Mouse (Mus musculus) midbrain, postnatal 0 days (tissue): ENCODE results near the gene Pcid2. TPM values are rescaled to one million over a fixed set of nuclear protein-coding genes. Genes with fewer than 3 reads are reported as not detected.
"Not testable (repeated sequence)": the region's sequence is repeated elsewhere in the genome, so short reads cannot be mapped to it uniquely, and the experiment has no call there.

Experiments
- ATAC-seq: fragments of 200-750 bp; cut with Nextera tagmentation; 2 replicates; pipeline ENCODE4 v1.8.0; 2017; ENCODE audit warnings: moderate number of reproducible peaks, mild to moderate bottlenecking, moderate TSS enrichment, moderate library complexity; ENCODE audit not compliant: low FRiP score
- DNase-seq: peaks from one replicate; pipeline ENCODE4 v3.0.0-alpha.2; 2015; ENCODE audit warnings: low spot score
- H3K27ac ChIP-seq: fragments of 300-500 bp; sonication (generic); 2 replicates; pipeline ENCODE4 v1.5.1; 2014; ENCODE audit warnings: low read depth, mild to moderate bottlenecking, low read length, mixed read lengths
- H3K27me3 ChIP-seq: fragments of 300-500 bp; sonication (generic); 2 replicates; pipeline ENCODE4 v1.6.1; 2014; ENCODE audit warnings: low read length, control low read depth, mixed read lengths; ENCODE audit not compliant: insufficient read depth
- H3K36me3 ChIP-seq: fragments of 300-500 bp; sonication (generic); 2 replicates; pipeline ENCODE4 v1.6.1; 2014; ENCODE audit warnings: low read length, control low read depth, mixed read lengths; ENCODE audit not compliant: insufficient read depth
- H3K4me1 ChIP-seq: fragments of 300-500 bp; sonication (generic); 2 replicates; pipeline ENCODE4 v1.6.1; 2014; ENCODE audit warnings: mild to moderate bottlenecking, control low read depth, antibody characterized with exemption, low read length, mixed read lengths; ENCODE audit not compliant: insufficient read depth
- H3K4me2 ChIP-seq: fragments of 300-500 bp; sonication (generic); 2 replicates; pipeline ENCODE4 v1.6.1; 2014; ENCODE audit warnings: low read depth, mild to moderate bottlenecking, low read length, mixed read lengths; ENCODE audit not compliant: poor library complexity, severe bottlenecking
- H3K4me3 ChIP-seq: fragments of 300-500 bp; sonication (generic); 2 replicates; pipeline ENCODE4 v1.5.1; 2014; ENCODE audit warnings: low read depth, mild to moderate bottlenecking, low read length, moderate library complexity
- H3K9ac ChIP-seq: fragments of 300-500 bp; sonication (generic); replicated peaks from 2 replicates; pipeline ENCODE4 v1.6.1; 2014; ENCODE audit warnings: mild to moderate bottlenecking, low read length, moderate library complexity, mixed read lengths; ENCODE audit not compliant: poor library complexity, severe bottlenecking
- H3K9me3 ChIP-seq: fragments of 300-500 bp; sonication (generic); 2 replicates; pipeline ENCODE4 v1.6.1; 2016; ENCODE audit warnings: low read length, control low read depth
- CTCF ChIP-seq: IDR thresholded peaks from 2 replicates; pipeline ENCODE4 v1.5.1; 2016; ENCODE audit warnings: antibody characterized with exemption, mild to moderate bottlenecking
- WGBS: fragments of 180-500 bp; shearing (Covaris S2); extraction: QIAGEN DNeasy Blood & Tissue Kit; methylation state at CpG from one replicate; pipeline ENCODE4 v1.1.7; 2014; 5-methylcytosine and 5-hydroxymethylcytosine counted together
- polyA plus RNA-seq: library from polyadenylated mRNA; unstranded; fragments of >200 nt; fragmentation: Nextera tagmentation; extraction: Ambion mirVana; gene quantifications from 2 replicates; pipeline ENCODE4 v1.2.1, GENCODE M21; 2015
- total RNA-seq: library from RNA; depleted of rRNA; stranded (reverse); fragments of >200 nt; gene quantifications from 2 replicates; pipeline ENCODE4 v1.2.3, GENCODE M21; 2014

The Pcid2 gene
- total and polyA plus RNA-seq, 2 experiments from 2014 or later, result 29.0 to 32.2 TPM

DNA sequence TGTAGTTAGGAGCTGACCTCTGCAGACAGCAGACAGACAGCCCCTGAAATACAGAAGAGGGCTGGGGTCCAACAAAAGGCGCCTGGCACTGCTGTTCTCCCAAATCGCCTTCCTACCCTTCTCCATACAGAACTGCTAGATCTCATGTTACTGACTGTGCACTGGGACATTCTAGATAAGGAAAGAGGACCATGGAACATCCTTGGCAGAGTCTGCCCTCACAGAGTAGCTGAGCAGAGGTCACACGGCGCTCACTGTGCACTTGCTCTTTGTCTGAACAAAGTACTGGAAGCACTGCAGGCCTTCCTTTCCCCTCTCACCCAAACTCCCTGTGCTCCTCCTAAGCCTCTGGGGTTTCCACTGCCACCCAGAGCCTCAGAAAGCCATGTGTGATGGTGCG is 36.4 kb upstream of the Pcid2 start:
- WGBS, result 97% methylated on average over 5 of the region's 5 CpGs
- H3K27me3 ChIP-seq, result no peaks in the 10 kb centered on the region

DNA sequence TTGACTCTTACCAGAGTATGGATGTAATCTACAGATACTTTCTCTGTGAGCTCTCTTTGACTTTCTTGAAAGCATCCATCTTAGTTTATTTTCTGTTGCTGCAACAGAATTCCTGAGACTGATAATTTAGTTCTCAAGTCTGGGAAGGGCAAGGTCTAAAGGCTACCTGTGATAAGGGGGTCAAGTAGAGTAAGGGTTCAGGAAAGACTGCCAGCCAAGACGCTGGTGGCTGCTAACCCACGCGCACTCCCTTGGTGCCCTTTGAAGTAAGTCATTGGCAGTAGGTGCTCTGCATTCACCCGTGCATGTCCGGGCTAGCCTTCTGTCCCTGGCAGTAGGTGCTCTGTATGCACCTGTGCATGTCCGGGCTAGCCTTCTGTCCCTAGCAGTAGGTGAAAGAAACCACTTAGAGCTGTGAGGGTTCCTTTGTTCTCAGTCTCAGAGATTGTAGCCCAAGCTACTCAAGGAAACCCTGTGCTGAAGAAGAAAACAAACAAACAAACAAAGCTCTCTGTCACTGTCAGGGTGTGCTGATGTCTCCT is 34.5 kb upstream of the Pcid2 start:
- Histone ChIP-seq H3K4me3 (no peak overlapping the region), H3K36me3 (peaks cover 94% of the 10 kb centered on the region), H3K27me3 (no peaks in the 10 kb centered on the region), H3K4me2 (no peak overlapping the region), H3K9ac (no peak overlapping the region), H3K9me3 (no peaks in the 10 kb centered on the region), H3K4me1 (no peaks in the 10 kb centered on the region), H3K27ac (no peak overlapping the region)
- TF ChIP-seq CTCF, result no peak
- ATAC-seq (no peak), DNase-seq (no peak)
- 95% methylated on average over 6 of the region's 6 CpGs for WGBS

More for the DNA sequence above, 36.4 kb upstream of the Pcid2 start:
- DNase-seq, result no peak
- Histone ChIP-seq H3K9ac (no peak overlapping the region), H3K4me3 (no peak overlapping the region), H3K27ac (no peak overlapping the region), H3K9me3 (no peaks in the 10 kb centered on the region), H3K4me2 (no peak overlapping the region), H3K36me3 (peaks cover 88% of the 10 kb centered on the region), H3K4me1 (no peaks in the 10 kb centered on the region)
- no peak for TF ChIP-seq CTCF
- ATAC-seq, result no peak

DNA sequence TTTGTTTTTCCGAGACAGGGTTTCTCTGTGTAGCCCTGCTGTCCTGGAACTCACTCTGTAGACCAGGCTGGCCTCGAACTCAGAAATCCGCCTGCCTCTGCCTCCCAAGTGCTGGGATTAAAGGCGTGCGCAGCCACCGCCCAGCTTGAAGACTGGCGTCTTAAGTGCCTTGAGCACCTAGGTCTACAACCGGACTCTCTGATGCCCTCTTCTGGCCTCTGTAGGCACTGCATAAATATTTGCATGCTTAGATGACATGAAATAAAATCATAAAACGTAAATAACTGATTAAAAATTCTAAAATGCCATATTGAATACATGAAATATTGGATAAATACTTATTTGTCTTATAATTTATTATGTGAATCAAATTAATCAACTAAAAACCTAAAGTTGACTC is 27.0 kb upstream of the Pcid2 start:
- not testable (repeated sequence) for H3K4me2 ChIP-seq, H3K4me1 ChIP-seq, ATAC-seq, H3K9me3 ChIP-seq, H3K4me3 ChIP-seq, H3K9ac ChIP-seq, H3K27ac ChIP-seq, H3K27me3 ChIP-seq
- H3K36me3 ChIP-seq, result peaks cover 74% of the 10 kb centered on the region
- peak; percentile 59 for DNase-seq
- peak; percentile 72 for TF ChIP-seq CTCF
- WGBS, result 65% methylated on average over 9 of the region's 9 CpGs

DNA sequence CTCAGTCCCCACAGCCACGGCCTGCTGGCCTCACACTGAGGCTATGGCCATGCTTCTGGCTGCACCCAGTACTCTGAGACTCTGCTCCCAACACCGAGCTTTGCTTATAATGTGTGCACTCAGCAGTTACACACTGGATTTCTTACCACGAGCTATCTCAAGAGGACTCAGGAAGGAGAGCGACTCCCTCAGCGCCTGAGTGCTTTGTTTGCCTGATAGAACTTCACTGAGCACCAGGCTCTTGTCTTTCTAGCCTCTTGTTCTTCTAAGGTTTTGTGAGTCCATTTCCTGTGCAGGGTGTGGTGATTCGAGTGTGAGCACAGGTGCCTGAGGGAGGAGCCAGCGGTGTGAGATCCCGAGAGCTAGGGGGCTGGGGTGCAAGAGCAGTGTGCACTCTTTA is 19.6 kb upstream of the Pcid2 start:
- Histone ChIP-seq H3K36me3 (peaks cover 67% of the 10 kb centered on the region), H3K27me3 (no peaks in the 10 kb centered on the region), H3K27ac (no peak overlapping the region), H3K4me1 (no peaks in the 10 kb centered on the region), H3K9me3 (no peaks in the 10 kb centered on the region), H3K4me3 (no peak overlapping the region), H3K9ac (no peak overlapping the region), H3K4me2 (no peak overlapping the region)
- 92% methylated on average over 8 of the region's 8 CpGs for WGBS
- ATAC-seq (no peak), DNase-seq (no peak)
- TF ChIP-seq CTCF, result no peak

DNA sequence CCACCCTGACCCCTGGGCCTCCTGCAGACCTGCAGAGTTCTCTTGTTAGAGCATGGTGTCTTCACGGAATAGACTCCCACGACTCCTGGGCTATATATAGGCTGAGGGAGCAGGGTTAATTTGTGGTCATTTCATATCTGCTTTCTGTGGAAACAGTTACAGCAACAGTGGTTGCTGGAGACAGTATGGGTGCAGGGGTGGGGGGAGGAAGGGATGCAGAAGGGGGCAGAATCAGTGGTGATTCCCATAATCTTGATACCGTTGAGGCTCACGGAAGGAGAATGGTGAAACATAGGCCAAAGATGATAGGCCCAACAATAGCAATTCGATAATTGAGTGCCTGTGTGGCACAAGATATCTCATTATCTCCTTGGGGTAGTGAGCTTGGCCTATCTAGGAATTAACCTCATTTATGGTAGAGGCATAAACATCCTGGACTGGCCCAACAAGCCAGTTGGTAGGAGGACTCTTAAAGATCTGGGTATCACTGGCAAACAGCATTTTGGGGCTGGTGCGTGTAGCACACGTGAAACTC is 17.7 kb upstream of the Pcid2 start:
- WGBS, result 94% methylated on average over 7 of the region's 7 CpGs
- H3K27ac ChIP-seq, result no peak overlapping the region
- no peak overlapping the region for H3K9ac ChIP-seq
- DNase-seq (no peak), ATAC-seq (no peak)
- H3K27me3 ChIP-seq, result no peaks in the 10 kb centered on the region
- H3K4me3 ChIP-seq, result no peak overlapping the region
- H3K4me2 ChIP-seq, result no peak overlapping the region
- no peaks in the 10 kb centered on the region for H3K4me1 ChIP-seq
- H3K9me3 ChIP-seq, result no peaks in the 10 kb centered on the region
- no peak for TF ChIP-seq CTCF
- peaks cover 62% of the 10 kb centered on the region for H3K36me3 ChIP-seq

DNA sequence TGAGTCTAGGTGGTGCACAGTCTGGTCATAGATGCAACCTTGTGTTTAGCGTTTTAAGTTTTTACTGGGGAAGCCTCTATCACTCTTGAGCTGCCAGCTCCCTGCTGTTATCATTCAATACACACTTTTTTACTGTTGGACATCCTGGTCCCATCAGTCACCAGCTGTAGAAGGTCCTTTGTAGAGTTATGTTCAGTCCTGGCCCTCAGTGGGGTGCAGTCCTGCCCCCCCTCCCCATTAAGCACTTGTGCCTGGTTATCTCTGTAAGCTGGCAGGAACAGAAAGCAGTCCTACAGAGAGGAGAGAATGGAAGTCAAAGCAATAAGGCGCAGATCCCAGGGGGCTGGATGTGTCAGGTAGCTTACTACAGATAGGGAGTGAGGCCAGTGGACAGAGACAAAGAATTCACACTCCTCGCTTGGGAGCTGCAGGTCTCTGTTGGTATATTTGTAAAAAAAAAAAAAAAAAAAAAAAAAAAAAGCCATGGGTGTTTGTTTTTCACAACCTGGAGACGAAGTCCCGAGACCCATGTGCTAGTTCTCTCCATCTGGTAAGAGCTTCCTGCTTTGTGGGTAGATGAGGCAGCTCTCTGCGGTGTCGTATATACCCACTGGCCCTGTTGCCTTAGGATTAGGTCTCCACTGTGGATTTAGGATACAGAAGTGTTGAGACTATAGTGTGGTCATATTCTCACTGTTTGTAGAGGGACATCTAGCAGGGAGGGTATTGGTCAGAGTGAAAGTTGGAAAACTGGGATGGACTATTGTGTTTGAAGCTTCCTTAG is 15.8 kb upstream of the Pcid2 start:
- Histone ChIP-seq H3K27ac (no peak overlapping the region), H3K9ac (no peak overlapping the region), H3K4me3 (no peak overlapping the region), H3K4me2 (no peak overlapping the region), H3K27me3 (no peaks in the 10 kb centered on the region), H3K36me3 (peaks cover 43% of the 10 kb centered on the region), H3K9me3 (no peaks in the 10 kb centered on the region), H3K4me1 (no peaks in the 10 kb centered on the region)
- WGBS, result 91% methylated on average over 7 of the region's 7 CpGs
- no peak for TF ChIP-seq CTCF
- DNase-seq (no peak), ATAC-seq (no peak)
